13 mouse cellular contexts compared by ENCODE assay signal in the genomic region with DNA sequence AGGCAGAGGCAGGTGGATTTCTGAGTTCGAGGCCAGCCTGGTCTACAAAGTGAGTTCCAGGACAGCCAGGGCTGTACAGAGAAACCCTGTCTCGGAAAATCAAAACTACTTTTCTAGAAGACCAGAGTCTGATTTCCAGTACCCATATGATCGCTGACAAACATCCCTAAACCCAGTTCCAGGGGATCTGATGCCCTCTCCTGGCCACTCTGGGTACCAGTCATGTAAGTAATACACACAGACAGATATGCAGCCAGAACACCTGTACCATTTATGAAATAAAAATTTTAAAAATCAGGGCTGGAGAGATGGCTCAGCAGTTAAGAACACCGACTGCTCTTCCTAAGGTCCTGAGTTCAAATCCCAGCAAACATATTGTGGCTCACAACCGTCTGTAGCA. TPM values are rescaled to one million over a fixed set of nuclear protein-coding genes. Genes with fewer than 3 reads are reported as not detected.
"Had no signal": no experiment of that assay in that cellular context is flagged by ENCODE, and none has a peak within 500 bp of the region (broad histone marks: within the 10 kb centered on the region; RNA-seq: fewer than 3 reads in every experiment).

No protein-coding gene starts in this region.

RNA-seq across cellular contexts. Expression of gene Sit1, which starts 2.1 kb away (rescaled TPM):
- total RNA-seq: layer of hippocampus, postnatal 14 days; left cerebral cortex, postnatal 14 days; left cerebral cortex, postnatal 4 days; megakaryocyte progenitor cell, adult 5-6 weeks had no signal
- polyA plus RNA-seq: kidney, embryonic 15.5 days; limb, embryonic 12.5 days; limb, embryonic 15.5 days; liver, embryonic 11.5 days; midbrain, embryonic 11.5 days; midbrain, embryonic 14.5 days; neural tube, embryonic 13.5 days; stomach, embryonic 16.5 days had no signal

RNA-seq across cellular contexts. Expression of gene Car9, which starts 21.1 kb away (rescaled TPM):
- total RNA-seq: layer of hippocampus, postnatal 14 days; neutrophil, adult 5-6 weeks had no signal
- polyA plus RNA-seq: midbrain, embryonic 14.5 days had no signal

RNA-seq across cellular contexts. Expression of gene Cd72, which starts 31.2 kb away (rescaled TPM):
- total RNA-seq: layer of hippocampus, postnatal 14 days; left cerebral cortex, postnatal 4 days had no signal
